Mouse (Mus musculus) stomach, postnatal 0 days (tissue): Measurements from ENCODE around the gene Ryr2.

Source experiments
- CTCF ChIP-seq: IDR thresholded peaks from 2 replicates; pipeline ENCODE4 v1.5.1; 2016; ENCODE audit warnings: antibody characterized with exemption, low read depth, mild to moderate bottlenecking, moderate library complexity
- EP300 ChIP-seq: optimal IDR thresholded peaks from 2 replicates; pipeline ENCODE3; 2016; ENCODE audit warnings: antibody characterized with exemption

- no peak for TF ChIP-seq EP300
- no peak for TF ChIP-seq CTCF
Observed at GRCm38 (mm10) chr13:11836304-11837078, 270.3 kb downstream of the Ryr2 start.
